Mouse (Mus musculus) T-helper 2 cell (primary cell): ENCODE results near the gene Eomes.

Experiments used
- in situ Hi-C: fragments of 300-600 bp; cut with MboI, MseI; formaldehyde crosslinking; loops from one replicate; pipeline ENCODE4 v1.15.1; 2025; ENCODE audit warnings: high pct_unique_total_duplicates

The Eomes gene

GRCm38 (mm10) chr9:118517619-118518018 lies 39.6 kb downstream of the Eomes start:
- in situ Hi-C loops = no loop called here

- in situ Hi-C loops = no loop called here
Observed at GRCm38 (mm10) chr9:118519101-118519500, 41.1 kb downstream of the Eomes start.

- in situ Hi-C loops = no loop called here
Observed at GRCm38 (mm10) chr9:118520011-118520410, 42.0 kb downstream of the Eomes start.

DNA sequence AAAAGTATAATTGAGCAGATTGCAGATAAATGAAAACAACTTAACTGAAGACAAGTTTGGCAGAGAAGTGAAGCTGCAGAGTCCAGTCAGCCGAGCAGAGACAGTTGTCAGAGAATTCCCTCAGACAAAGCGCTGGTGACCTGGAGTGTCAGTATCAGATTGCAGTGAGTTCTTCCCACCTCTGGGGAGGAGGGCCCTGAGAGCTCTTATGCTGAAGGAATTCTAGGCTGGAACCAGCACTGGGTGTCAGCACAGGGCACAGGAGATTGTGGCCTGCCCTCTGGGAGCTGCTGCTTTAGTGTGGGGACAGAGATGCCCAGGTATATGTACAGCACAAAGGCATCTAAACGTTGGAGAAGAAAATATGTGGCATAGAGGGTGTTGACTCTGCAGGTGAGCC lies 42.8 kb downstream of the Eomes start:
- in situ Hi-C loops = no loop called here

GRCm38 (mm10) chr9:118521659-118522058 lies 43.6 kb downstream of the Eomes start:
- in situ Hi-C loops = no loop called here

GRCm38 (mm10) chr9:118523738-118524137 lies 45.7 kb downstream of the Eomes start:
- in situ Hi-C loops = no loop called here

DNA sequence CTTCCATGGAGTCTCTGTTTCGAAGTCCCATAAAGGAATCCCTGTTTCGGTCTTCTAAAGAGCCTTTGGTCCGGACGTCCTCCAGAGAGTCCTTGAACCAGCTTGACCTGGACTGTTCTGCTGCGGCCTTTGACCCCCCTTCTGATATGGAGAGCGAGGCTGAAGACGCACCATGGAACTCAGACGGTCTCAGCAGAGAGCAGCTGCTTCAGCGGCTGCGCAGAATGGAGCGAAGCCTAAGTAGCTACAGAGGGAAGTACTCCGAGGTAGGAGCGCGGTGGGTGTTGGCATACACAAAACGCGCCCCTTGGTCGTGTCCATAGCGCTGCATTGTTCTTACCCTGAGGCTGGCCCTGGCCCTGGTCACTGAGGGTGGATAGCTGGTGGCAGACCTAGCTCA lies 49.0 kb downstream of the Eomes start:
- in situ Hi-C loops = no loop called here

- in situ Hi-C loops = no loop called here
Observed at GRCm38 (mm10) chr9:118529783-118530182, 51.8 kb downstream of the Eomes start.

DNA sequence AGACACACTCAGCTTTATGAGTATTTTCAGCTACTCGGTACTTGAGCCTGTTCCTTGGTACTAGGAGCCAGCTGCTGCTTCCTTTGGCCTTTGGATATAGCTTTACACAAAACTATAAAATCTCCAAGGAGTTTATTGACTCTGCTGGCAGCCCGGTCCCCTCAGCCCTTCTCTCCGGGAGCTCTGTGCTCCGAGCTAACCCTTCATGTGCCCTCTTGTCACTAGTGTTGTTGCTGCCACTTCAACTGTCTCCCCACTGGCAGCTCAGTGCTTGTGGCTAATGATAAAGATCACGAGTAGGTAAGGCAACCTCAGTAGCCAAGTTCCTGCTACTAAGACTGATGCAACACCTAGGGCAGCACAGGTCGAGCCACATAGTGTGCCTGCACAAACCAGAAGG lies 52.7 kb downstream of the Eomes start:
- in situ Hi-C loops = no loop called here

DNA sequence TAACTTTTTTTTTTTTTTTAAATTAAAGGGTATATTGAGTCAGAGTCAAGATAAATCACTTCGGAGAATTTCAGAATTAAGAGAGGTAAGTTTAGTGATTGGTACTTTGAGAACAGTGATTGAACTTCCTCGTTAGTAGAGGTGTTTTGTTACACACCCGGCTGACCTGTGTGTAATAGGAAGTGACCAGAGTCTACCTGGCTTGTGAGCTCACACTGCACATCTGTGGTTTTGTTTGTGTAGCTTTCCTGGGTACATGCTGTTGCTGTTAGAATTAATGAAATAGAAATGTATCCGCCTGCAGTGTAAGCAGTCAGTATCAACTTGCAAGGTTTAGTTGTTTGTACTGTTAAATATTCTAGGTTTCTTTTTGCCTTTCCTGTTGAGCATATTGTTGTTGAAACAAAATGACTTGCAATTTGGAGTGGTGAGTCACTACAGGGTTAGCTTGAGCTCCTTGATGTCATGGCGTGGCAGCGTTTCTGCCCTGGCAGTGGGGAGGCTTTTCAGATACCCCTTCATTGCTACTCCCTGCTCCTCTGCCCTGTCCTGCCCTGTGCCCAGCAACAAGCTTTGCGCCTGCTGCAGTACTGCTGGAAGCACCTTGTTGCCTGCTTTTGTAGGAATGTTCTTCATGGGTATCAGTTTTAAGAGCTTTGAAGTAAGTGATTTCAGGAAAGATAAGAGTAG lies 54.6 kb downstream of the Eomes start:
- in situ Hi-C loops = no loop called here
